18 mouse cellular contexts compared by ENCODE assay signal in genomic region chr8:106733703-106734102, GRCm38 (mm10). TPM values are rescaled to one million over a fixed set of nuclear protein-coding genes. Genes with fewer than 3 reads are reported as not detected.
DNase-seq lines count a peak whose midpoint lies in the region; ATAC-seq lines count a peak whose summit lies in the region.
"Had no signal": no experiment of that assay in that cellular context is flagged by ENCODE, and none has a peak within 500 bp of the region (broad histone marks: within the 10 kb centered on the region; RNA-seq: fewer than 3 reads in every experiment).

No protein-coding gene starts in this region.

- H3K9me3 ChIP-seq in heart, embryonic 12.5 days (replicated peaks): no peaks in the 10 kb centered on the region
- H3K9me3 ChIP-seq in limb, embryonic 10.5 days (replicated peaks): no peaks in the 10 kb centered on the region

- no peaks in the 10 kb centered on the region for H3K27me3 ChIP-seq in heart, embryonic 12.5 days (replicated peaks)
- H3K27me3 ChIP-seq in limb, embryonic 10.5 days (ENCODE audit: low read depth, poor library complexity, severe bottlenecking): no peaks in the 10 kb centered on the region
- H3K27me3 ChIP-seq: CH12.LX had no signal

- H3K4me3 ChIP-seq in brown adipose tissue, adult 24 weeks (ENCODE audit: insufficient read depth, low read depth, low read length): no peak overlapping the region
- no peak overlapping the region for H3K4me3 ChIP-seq in heart, embryonic 12.5 days
- H3K4me3 ChIP-seq in limb, embryonic 10.5 days: no peak overlapping the region
- H3K4me3 ChIP-seq: layer of hippocampus, adult 2 months had no signal

- 0 out of 2 replicates have a peak overlapping the region, but pooled peaks have one; percentile 5 for H3K27ac ChIP-seq in brown adipose tissue, adult 24 weeks (replicated peaks; ENCODE audit: low read depth, low read length)
- peak overlapping the region; percentile 90 for H3K27ac ChIP-seq in heart, embryonic 12.5 days (ENCODE audit: poor library complexity, severe bottlenecking)
- H3K27ac ChIP-seq in limb, embryonic 10.5 days: peak overlapping the region; percentile 56
- H3K27ac ChIP-seq: layer of hippocampus, adult 2 months had no signal

- DNase-seq in heart, adult 11 months: peak; percentile 86
- DNase-seq in heart, postnatal 14 days: no peak
- no peak for DNase-seq in limb, embryonic 10.5 days (ENCODE audit: low spot score)
- DNase-seq in kidney, postnatal 10 days: no peak
- no peak for DNase-seq in cerebellum, postnatal 10 days
- DNase-seq: adrenal gland, postnatal 14 days; cerebellum, adult 11-12 months; cerebellum, postnatal 25 days; gastrocnemius, postnatal 25 days; layer of hippocampus, postnatal 36 days; lung, adult 18-20 months; thymus, postnatal 36 days had no signal

- intact Hi-C loops in heart, postnatal 14 days (cut with DNase I): loop anchor here (5.0 kb wide), 1 partner anchor 44 kb away; no protein-coding TSS in a partner anchor

- peaks cover 15% of the 10 kb centered on the region for H3K36me3 ChIP-seq in heart, embryonic 12.5 days
- peaks cover 30% of the 10 kb centered on the region for H3K36me3 ChIP-seq in limb, embryonic 10.5 days

- ATAC-seq in heart, embryonic 12.5 days (ENCODE audit: insufficient number of reproducible peaks, low FRiP score): no peak
- ATAC-seq: midbrain, embryonic 16.5 days had no signal

- WGBS in heart, embryonic 12.5 days: 39% methylated on average over 3 of the region's 3 CpGs
- WGBS in limb, embryonic 10.5 days: 72% methylated on average over 3 of the region's 3 CpGs

- 0 out of 2 replicates have a peak overlapping the region, but pooled peaks have one; percentile 15 for H3K4me2 ChIP-seq in heart, embryonic 12.5 days
- H3K4me2 ChIP-seq: liver, embryonic 11.5 days had no signal

- peaks cover 12% of the 10 kb centered on the region; the same call in 1 of the 2 replicates for H3K4me1 ChIP-seq in brown adipose tissue, adult 24 weeks (ENCODE audit: control insufficient read depth, insufficient read depth, insufficient read length, low read length)
- H3K4me1 ChIP-seq in heart, embryonic 12.5 days (replicated peaks): peaks cover 20% of the 10 kb centered on the region
- peaks cover 36% of the 10 kb centered on the region for H3K4me1 ChIP-seq in limb, embryonic 10.5 days

- H3K9ac ChIP-seq in heart, embryonic 12.5 days: no peak overlapping the region

RNA-seq across cellular contexts. Expression of gene Tango6, which starts 50.8 kb away (rescaled TPM):
- 1 to 10 TPM; 8.8 to 9.5 TPM for total RNA-seq in heart, postnatal 14 days (2021)
- polyA plus RNA-seq in brown adipose tissue, adult 24 weeks (2012; ENCODE audit: insufficient read depth, insufficient read length, missing spikeins): 1.9 and 2.5 TPM in 2 replicates
- polyA plus RNA-seq in heart, embryonic 12.5 days (2016; fragmentation: Nextera tagmentation; extraction: Ambion mirVana): 8.9 and 9.1 TPM in 2 replicates
- 15.5 and 16.1 TPM in 2 replicates for polyA plus RNA-seq in limb, embryonic 10.5 days (2016; fragmentation: Nextera tagmentation; extraction: Ambion mirVana)

Comparison
In these comparisons a context has a peak if more than half of its experiments do, and no peak if none do; other contexts are left out.
1. H3K27ac ChIP-seq: peak in every context shown above with its lines; median percentile 90 in heart, embryonic 12.5 days; 56 in limb, embryonic 10.5 days; 5 in brown adipose tissue, adult 24 weeks.